ENCODE assay signal across 18 mouse cellular contexts in genomic region chr17:90955221-90955620, GRCm38 (mm10).
A peak's percentile ranks its signal among the peaks of the same experiment; 100 is the strongest.
DNase-seq lines count a peak whose midpoint lies in the region; ATAC-seq lines count a peak whose summit lies in the region.
"Had no signal": no experiment of that assay in that cellular context is flagged by ENCODE, and none has a peak within 500 bp of the region (broad histone marks: within the 10 kb centered on the region; RNA-seq: fewer than 3 reads in every experiment).

No protein-coding gene starts in this region.

- H3K4me3 ChIP-seq in midbrain, embryonic 13.5 days (replicated peaks): no peak overlapping the region
- H3K4me3 ChIP-seq: embryonic facial prominence, embryonic 13.5 days; forebrain, embryonic 12.5 days; heart, embryonic 10.5 days; heart, embryonic 15.5 days; hindbrain, embryonic 15.5 days had no signal

- ATAC-seq in midbrain, embryonic 13.5 days: no peak
- ATAC-seq: forebrain, embryonic 16.5 days; intestine, embryonic 16.5 days had no signal

- no peaks in the 10 kb centered on the region for H3K9me3 ChIP-seq in midbrain, embryonic 13.5 days
- H3K9me3 ChIP-seq: embryonic facial prominence, embryonic 13.5 days; forebrain, embryonic 12.5 days; heart, embryonic 10.5 days; heart, embryonic 15.5 days; hindbrain, embryonic 15.5 days had no signal

- no peaks in the 10 kb centered on the region for H3K4me1 ChIP-seq in midbrain, embryonic 13.5 days (replicated peaks)
- H3K4me1 ChIP-seq: embryonic facial prominence, embryonic 13.5 days; forebrain, embryonic 12.5 days; heart, embryonic 10.5 days; heart, embryonic 15.5 days; hindbrain, embryonic 15.5 days had no signal

- H3K4me2 ChIP-seq in midbrain, embryonic 13.5 days (replicated peaks): no peak overlapping the region
- H3K4me2 ChIP-seq: embryonic facial prominence, embryonic 13.5 days; forebrain, embryonic 12.5 days; heart, embryonic 15.5 days; hindbrain, embryonic 15.5 days had no signal

- no peak overlapping the region for H3K9ac ChIP-seq in midbrain, embryonic 13.5 days (replicated peaks)
- H3K9ac ChIP-seq: embryonic facial prominence, embryonic 13.5 days; forebrain, embryonic 12.5 days; heart, embryonic 15.5 days; hindbrain, embryonic 15.5 days had no signal

- WGBS in midbrain, embryonic 13.5 days: 76% methylated on average over 2 of the region's 2 CpGs

- no peaks in the 10 kb centered on the region for H3K36me3 ChIP-seq in midbrain, embryonic 13.5 days
- H3K36me3 ChIP-seq: embryonic facial prominence, embryonic 13.5 days; forebrain, embryonic 12.5 days; heart, embryonic 10.5 days; heart, embryonic 15.5 days; hindbrain, embryonic 15.5 days had no signal

- H3K27ac ChIP-seq in midbrain, embryonic 13.5 days: no peak overlapping the region
- H3K27ac ChIP-seq: embryonic facial prominence, embryonic 13.5 days; forebrain, embryonic 12.5 days; heart, embryonic 10.5 days; heart, embryonic 15.5 days; hindbrain, embryonic 15.5 days had no signal

- peak; percentile 36 for DNase-seq in cerebellum, adult 11 months
- DNase-seq in cerebellum, adult 18-20 months: peak; percentile 48 to 58
- DNase-seq in cerebellum, adult 9-11 months: peak; percentile 60
- DNase-seq in cerebellum, postnatal 36 days: peak; percentile 8 to 39
- no peak for DNase-seq in gastrocnemius, postnatal 4 days (ENCODE audit: low spot score in 2 of 2)
- no peak for DNase-seq in adrenal gland, adult 2 months
- DNase-seq: adrenal gland, adult 8-10 months; gastrocnemius, postnatal 36 days; heart, adult 18-20 months; kidney, adult 8-10 months had no signal

- no peaks in the 10 kb centered on the region for H3K27me3 ChIP-seq in midbrain, embryonic 13.5 days
- H3K27me3 ChIP-seq: embryonic facial prominence, embryonic 13.5 days; forebrain, embryonic 12.5 days; heart, embryonic 15.5 days; hindbrain, embryonic 15.5 days had no signal

Comparison
In these comparisons a context has a peak if more than half of its experiments do, and no peak if none do; other contexts are left out.
1. DNase-seq: peak in cerebellum, adult 11 months (single experiment), cerebellum, adult 18-20 months (2 of 2), cerebellum, adult 9-11 months (single experiment) and cerebellum, postnatal 36 days (2 of 2); none in gastrocnemius, postnatal 4 days (0 of 2) and adrenal gland, adult 2 months (single experiment).